Mouse (Mus musculus): ENCODE results near the gene Gorasp1.

GRCm38 (mm10) chr9:119926497-119926896, 10.9 kb downstream of the Gorasp1 start:
- TF ChIP-seq GATA1 (IDR thresholded peaks at IDR 0.05; ENCODE audit: low read length), result no peak
- no peak for TF ChIP-seq TAL1 (IDR thresholded peaks at IDR 0.05; ENCODE audit: low read length)

All from erythroblast, embryonic 14.5 days (primary cell).